Mouse (Mus musculus): ENCODE results near the gene Esp31.

The Esp31 gene

DNA sequence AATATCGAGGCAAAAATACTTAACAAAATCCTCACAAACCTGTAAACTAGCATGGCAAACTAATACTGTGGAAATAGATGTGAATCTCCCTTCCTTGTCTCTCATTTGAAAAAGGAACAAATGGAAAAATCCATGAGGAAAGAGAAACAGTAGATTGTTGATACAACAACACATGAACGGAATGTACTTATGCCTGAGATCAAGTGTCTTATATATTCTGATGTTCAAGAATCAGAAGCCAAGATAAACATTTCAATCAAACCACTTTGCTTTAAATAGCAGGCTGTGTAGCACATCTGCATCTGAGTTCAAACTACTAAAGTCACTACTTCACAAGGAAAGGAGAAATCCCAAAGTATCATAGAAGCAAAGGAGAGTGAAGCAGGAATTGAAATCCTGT, at the start of gene Esp31:
Gene Esp31, plus strand, starts transcription at position 301 of the 400 bp plus-strand sequence.
- 84% methylated on average over 2 of the region's 2 CpGs for WGBS
